Mouse (Mus musculus) ES-E14 (cell line): ENCODE data around the gene Fhit. TPM values are rescaled to one million over a fixed set of nuclear protein-coding genes. Genes with fewer than 3 reads are reported as not detected.

Experiments
- DNase-seq: peaks from one replicate; pipeline ENCODE4 v3.0.0-alpha.2; 2013; ENCODE audit warnings: low read depth, low spot score
- H3K27ac ChIP-seq: 2 replicates; pipeline ENCODE4 v1.5.1; 2012; ENCODE audit warnings: low read depth, mild to moderate bottlenecking, low read length, moderate library complexity, mixed read lengths; ENCODE audit not compliant: poor library complexity, insufficient read depth, severe bottlenecking
- H3K36me3 ChIP-seq: 2 replicates; pipeline ENCODE4 v1.6.1; 2012; ENCODE audit warnings: mild to moderate bottlenecking, low read length, moderate library complexity, mixed read lengths; ENCODE audit not compliant: control insufficient read depth, poor library complexity, insufficient read depth, severe bottlenecking
- H3K4me1 ChIP-seq, 2 experiments: fragments of 150-350 bp in 1 of 2; sonication (generic) in 1 of 2; 2 replicates each; pipeline ENCODE4 v1.6.1; 2012; ENCODE audit warnings: low read length in 2 of 2, mild to moderate bottlenecking in 1 of 2, mixed read lengths in 1 of 2; ENCODE audit not compliant: control insufficient read depth in 2 of 2, insufficient read depth in 2 of 2, poor library complexity in 1 of 2
- H3K4me3 ChIP-seq, 2 experiments: fragments of 150-350 bp in 1 of 2; sonication (generic) in 1 of 2; 2 replicates each; pipeline ENCODE4 v1.5.1; 2012; ENCODE audit warnings: low read length in 2 of 2, low read depth in 1 of 2, mild to moderate bottlenecking in 1 of 2, mixed read lengths in 1 of 2; ENCODE audit not compliant: insufficient read depth in 1 of 2, poor library complexity in 1 of 2, severe bottlenecking in 1 of 2
- H3K9ac ChIP-seq: 2 replicates; pipeline ENCODE4 v1.6.1; 2012; ENCODE audit warnings: low read depth, mild to moderate bottlenecking, low read length, mixed read lengths; ENCODE audit not compliant: poor library complexity, insufficient read depth, severe bottlenecking
- H3K9me3 ChIP-seq: fragments of 150-350 bp; sonication (generic); 2 replicates; pipeline ENCODE4 v1.6.1; 2012; ENCODE audit warnings: low read depth, mild to moderate bottlenecking, low read length; ENCODE audit not compliant: control insufficient read depth, insufficient read depth
- CHD2 ChIP-seq: IDR thresholded peaks from 2 replicates; pipeline ENCODE4 v1.6.1; 2014; ENCODE audit warnings: mild to moderate bottlenecking, low read depth, low read length, inconsistent platforms
- HCFC1 ChIP-seq: IDR thresholded peaks from 2 replicates; pipeline ENCODE4 v1.6.1; 2012; ENCODE audit warnings: low read length, inconsistent platforms, borderline replicate concordance; ENCODE audit not compliant: insufficient read depth
- MAFK ChIP-seq: IDR thresholded peaks from 2 replicates; pipeline ENCODE4 v1.6.1; 2014; ENCODE audit warnings: mild to moderate bottlenecking, low read depth, low read length, inconsistent platforms; ENCODE audit not compliant: insufficient read depth
- ZC3H11A ChIP-seq: IDR thresholded peaks from 2 replicates; pipeline ENCODE4 v1.6.1; 2012; ENCODE audit warnings: low read depth, mild to moderate bottlenecking, inconsistent platforms, low read length, borderline replicate concordance
- ZNF384 ChIP-seq: IDR thresholded peaks from 2 replicates; pipeline ENCODE4 v1.6.1; 2012; ENCODE audit warnings: low read depth, low read length, inconsistent platforms
- in situ Hi-C, 2 experiments: fragments of 600-800 bp; cut with MboI; formaldehyde crosslinking; loops; one replicate each; pipeline ENCODE4 v1.15.1; 2025; ENCODE audit warnings: low sequenced_read_pairs in 2 of 2, inconsistent platforms in 1 of 2; ENCODE audit not compliant: unreplicated experiment in 2 of 2
- total RNA-seq: library from RNA; depleted of rRNA; stranded (reverse); fragments of 300-350 nt; gene quantifications from 2 replicates; pipeline ENCODE4 v1.2.3, GENCODE M21; 2012

Gene Fhit
- total RNA-seq, 1 experiment = 1.0 TPM

- in situ Hi-C loops = no loop called here
- Histone ChIP-seq H3K4me1 (no peaks in the 10 kb centered on the region), H3K36me3 (no peaks in the 10 kb centered on the region), H3K9me3 (no peaks in the 10 kb centered on the region), H3K4me3 (no peak overlapping the region), H3K9ac (no peak overlapping the region), H3K27ac (no peak overlapping the region)
- TF ChIP-seq MAFK = no peak
- no peak for TF ChIP-seq ZC3H11A
- TF ChIP-seq HCFC1 = no peak
- no peak for TF ChIP-seq CHD2
- no peak for TF ChIP-seq ZNF384
- no peak for DNase-seq
Measured at GRCm38 (mm10) chr14:9609120-9609519, 1552.7 kb downstream of the Fhit start.

- no peaks in the 10 kb centered on the region for H3K4me1 ChIP-seq
- DNase-seq = no peak
- H3K4me3 ChIP-seq = no peak overlapping the region
- H3K9me3 ChIP-seq = no peaks in the 10 kb centered on the region
- in situ Hi-C loops = no loop called here
- TF ChIP-seq MAFK = no peak
- TF ChIP-seq HCFC1 = no peak
- TF ChIP-seq ZNF384 = no peak
- TF ChIP-seq CHD2 = no peak
- no peak for TF ChIP-seq ZC3H11A
- no peaks in the 10 kb centered on the region for H3K36me3 ChIP-seq
- no peak overlapping the region for H3K9ac ChIP-seq
- H3K27ac ChIP-seq = no peak overlapping the region
Measured at GRCm38 (mm10) chr14:9606584-9607377, 1555.1 kb downstream of the Fhit start.

- no peak for DNase-seq
- H3K9me3 ChIP-seq = no peaks in the 10 kb centered on the region
- no peaks in the 10 kb centered on the region for H3K36me3 ChIP-seq
- H3K4me3 ChIP-seq = no peak overlapping the region
- H3K9ac ChIP-seq = no peak overlapping the region
- in situ Hi-C loops = no loop called here
- no peaks in the 10 kb centered on the region for H3K4me1 ChIP-seq
- TF ChIP-seq MAFK (no peak), CHD2 (no peak), ZC3H11A (no peak), ZNF384 (no peak), HCFC1 (no peak)
- no peak overlapping the region for H3K27ac ChIP-seq
Measured at GRCm38 (mm10) chr14:9600271-9600670, 1561.6 kb downstream of the Fhit start.

DNA sequence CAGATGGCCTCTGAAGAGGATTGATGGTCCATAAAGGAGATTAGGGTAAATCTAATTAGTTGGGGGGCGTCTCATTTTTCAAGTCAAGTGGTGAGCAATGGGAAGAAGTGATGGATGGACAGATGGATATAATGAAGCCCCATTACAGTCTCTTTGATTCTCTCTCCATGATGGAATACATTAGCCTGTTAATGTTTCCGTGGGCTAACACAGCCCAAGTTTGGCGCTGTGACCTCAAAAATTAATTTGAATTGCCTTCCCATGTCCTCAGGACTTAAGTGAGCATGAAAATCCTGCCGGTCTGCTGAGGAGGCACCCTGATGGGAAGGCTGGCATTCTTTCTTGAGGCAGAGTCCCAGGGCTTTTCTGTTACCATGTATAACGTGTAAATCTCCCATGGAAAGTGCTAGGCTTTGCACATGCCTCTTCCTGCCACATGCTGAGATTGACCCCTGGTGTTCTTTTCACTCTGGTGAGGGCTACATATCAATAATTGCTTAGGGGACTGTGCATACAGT is 1564.3 kb downstream of the Fhit start:
- DNase-seq = no peak
- in situ Hi-C loops = no loop called here

More for the DNA sequence above, 1564.3 kb downstream of the Fhit start:
- H3K36me3 ChIP-seq = no peaks in the 10 kb centered on the region
- no peak overlapping the region for H3K4me3 ChIP-seq
- TF ChIP-seq CHD2 (no peak), ZC3H11A (no peak), HCFC1 (no peak), MAFK (no peak), ZNF384 (no peak)
- no peaks in the 10 kb centered on the region for H3K9me3 ChIP-seq
- no peak overlapping the region for H3K27ac ChIP-seq
- no peaks in the 10 kb centered on the region for H3K4me1 ChIP-seq
- no peak overlapping the region for H3K9ac ChIP-seq
